Mouse (Mus musculus) midbrain, postnatal 0 days (tissue): ENCODE measurements at regions not wholly inside any gene's neighbourhood (a gene's known extent, or its start where the extent isn't known, plus 50 kb on each side); places are given as distances from the start of the nearest gene placed in this dataset.

Experiments used
- ATAC-seq: fragments of 200-750 bp; cut with Nextera tagmentation; 2 replicates; pipeline ENCODE4 v1.8.0; 2017; ENCODE audit warnings: moderate number of reproducible peaks, mild to moderate bottlenecking, moderate TSS enrichment, moderate library complexity; ENCODE audit not compliant: low FRiP score
- DNase-seq: peaks from one replicate; pipeline ENCODE4 v3.0.0-alpha.2; 2015; ENCODE audit warnings: low spot score
- H3K27ac ChIP-seq: fragments of 300-500 bp; sonication (generic); 2 replicates; pipeline ENCODE4 v1.5.1; 2014; ENCODE audit warnings: low read depth, mild to moderate bottlenecking, low read length, mixed read lengths
- H3K27me3 ChIP-seq: fragments of 300-500 bp; sonication (generic); 2 replicates; pipeline ENCODE4 v1.6.1; 2014; ENCODE audit warnings: low read length, control low read depth, mixed read lengths; ENCODE audit not compliant: insufficient read depth
- H3K36me3 ChIP-seq: fragments of 300-500 bp; sonication (generic); 2 replicates; pipeline ENCODE4 v1.6.1; 2014; ENCODE audit warnings: low read length, control low read depth, mixed read lengths; ENCODE audit not compliant: insufficient read depth
- H3K4me1 ChIP-seq: fragments of 300-500 bp; sonication (generic); 2 replicates; pipeline ENCODE4 v1.6.1; 2014; ENCODE audit warnings: mild to moderate bottlenecking, control low read depth, antibody characterized with exemption, low read length, mixed read lengths; ENCODE audit not compliant: insufficient read depth
- H3K4me2 ChIP-seq: fragments of 300-500 bp; sonication (generic); 2 replicates; pipeline ENCODE4 v1.6.1; 2014; ENCODE audit warnings: low read depth, mild to moderate bottlenecking, low read length, mixed read lengths; ENCODE audit not compliant: poor library complexity, severe bottlenecking
- H3K4me3 ChIP-seq: fragments of 300-500 bp; sonication (generic); 2 replicates; pipeline ENCODE4 v1.5.1; 2014; ENCODE audit warnings: low read depth, mild to moderate bottlenecking, low read length, moderate library complexity
- H3K9ac ChIP-seq: fragments of 300-500 bp; sonication (generic); replicated peaks from 2 replicates; pipeline ENCODE4 v1.6.1; 2014; ENCODE audit warnings: mild to moderate bottlenecking, low read length, moderate library complexity, mixed read lengths; ENCODE audit not compliant: poor library complexity, severe bottlenecking
- H3K9me3 ChIP-seq: fragments of 300-500 bp; sonication (generic); 2 replicates; pipeline ENCODE4 v1.6.1; 2016; ENCODE audit warnings: low read length, control low read depth
- CTCF ChIP-seq: IDR thresholded peaks from 2 replicates; pipeline ENCODE4 v1.5.1; 2016; ENCODE audit warnings: antibody characterized with exemption, mild to moderate bottlenecking
- WGBS: fragments of 180-500 bp; shearing (Covaris S2); extraction: QIAGEN DNeasy Blood & Tissue Kit; methylation state at CpG from one replicate; pipeline ENCODE4 v1.1.7; 2014; 5-methylcytosine and 5-hydroxymethylcytosine counted together

DNA sequence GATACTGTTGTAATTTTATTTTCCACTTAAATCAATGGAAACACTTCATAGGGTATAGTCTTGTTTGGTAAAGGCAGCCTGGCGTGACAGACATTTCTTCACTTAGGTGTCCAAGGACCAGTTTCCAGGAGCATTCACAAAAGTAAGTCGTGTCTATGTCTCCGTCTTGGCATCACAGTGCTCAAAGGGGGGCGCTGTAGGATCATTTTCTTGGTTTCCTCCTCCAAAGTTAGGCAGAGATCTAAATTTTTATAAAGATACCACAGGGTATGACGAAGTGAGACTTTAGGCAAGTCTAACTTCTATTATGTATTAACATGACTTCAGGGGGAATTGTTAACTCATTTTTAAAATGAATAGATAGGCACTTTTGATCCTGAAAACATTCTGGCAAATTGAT lies 79.1 kb downstream of the Llph start:
- TF ChIP-seq CTCF, result peak; percentile 69
- Histone ChIP-seq H3K4me3 (no peak overlapping the region), H3K9me3 (no peaks in the 10 kb centered on the region), H3K4me2 (no peak overlapping the region), H3K4me1 (no peaks in the 10 kb centered on the region), H3K27me3 (peaks cover 7% of the 10 kb centered on the region; the same call in 1 of the 2 replicates), H3K9ac (no peak overlapping the region), H3K27ac (no peak overlapping the region), H3K36me3 (no peaks in the 10 kb centered on the region)
- 43% methylated on average over 5 of the region's 5 CpGs for WGBS
- DNase-seq, result peak; percentile 63
- no peak for ATAC-seq

DNA sequence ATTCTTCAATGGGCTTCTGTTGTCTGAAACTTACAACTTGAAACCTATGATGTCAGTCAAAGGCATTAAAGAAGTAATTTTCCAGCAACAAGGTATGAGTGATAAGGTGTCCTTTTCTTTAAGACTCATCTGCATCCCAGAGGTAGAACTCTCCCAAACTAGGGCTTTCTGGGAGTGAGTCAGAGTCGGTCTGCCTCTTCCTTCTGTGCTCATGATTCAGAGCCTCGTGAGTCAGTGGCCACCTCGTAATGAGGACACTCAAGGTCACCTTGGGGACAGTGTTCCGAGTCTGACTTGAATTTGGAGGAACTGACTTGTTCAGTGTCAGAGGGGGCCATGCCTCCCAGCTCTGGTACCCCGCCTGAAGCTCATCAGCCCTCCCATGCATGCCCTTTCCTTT lies 81.8 kb downstream of the Llph start:
- 72% methylated on average over 5 of the region's 5 CpGs for WGBS
- H3K9ac ChIP-seq, result no peak overlapping the region
- H3K4me3 ChIP-seq, result no peak overlapping the region
- no peaks in the 10 kb centered on the region for H3K4me1 ChIP-seq
- no peak for DNase-seq
- H3K27me3 ChIP-seq, result peaks cover 7% of the 10 kb centered on the region; the same call in 1 of the 2 replicates
- ATAC-seq, result no peak
- H3K27ac ChIP-seq, result no peak overlapping the region
- no peak for TF ChIP-seq CTCF
- no peaks in the 10 kb centered on the region for H3K36me3 ChIP-seq
- H3K4me2 ChIP-seq, result no peak overlapping the region
- no peaks in the 10 kb centered on the region for H3K9me3 ChIP-seq
